Mouse (Mus musculus): ENCODE measurements around the gene Xndc1. TPM values are rescaled to one million over a fixed set of nuclear protein-coding genes. Genes with fewer than 3 reads are reported as not detected.

The Xndc1 gene
- polyA plus RNA-seq, 1 experiment from 2014 or later: 36.9 TPM

DNA sequence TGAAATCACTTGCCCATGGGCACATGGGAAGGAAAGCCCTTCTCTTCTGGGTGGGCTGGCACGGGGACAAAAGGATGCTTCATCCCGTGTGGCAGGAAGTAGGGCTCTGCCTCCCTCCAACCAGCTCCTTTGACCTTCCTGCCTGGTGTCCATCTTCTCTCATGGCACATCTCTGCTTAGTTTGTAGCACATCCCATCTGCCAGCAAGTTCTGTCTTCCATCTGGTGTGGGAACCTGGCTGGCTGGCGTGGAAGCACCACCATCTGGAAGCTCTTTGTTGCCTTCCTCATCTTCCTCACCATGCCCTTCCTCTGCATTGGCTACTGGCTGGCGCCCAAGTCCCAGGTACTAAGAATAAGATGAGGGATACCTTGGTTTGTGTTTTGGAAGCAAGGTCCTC, 22.0 kb downstream of the Xndc1 start:
- Histone ChIP-seq H3K36me3 (ENCODE audit: control insufficient read depth, insufficient read depth, low read length) (no peaks in the 10 kb centered on the region), H3K4me1 (replicated peaks; ENCODE audit: control insufficient read depth, insufficient read depth, low read length) (no peaks in the 10 kb centered on the region), H3K4me2 (ENCODE audit: low read depth, low read length, severe bottlenecking) (no peak overlapping the region), H3K4me3 (ENCODE audit: low read depth, low read length) (no peak overlapping the region), H3K27ac (ENCODE audit: low read depth, low read length) (no peak overlapping the region), H3K9ac (ENCODE audit: low read length) (no peak overlapping the region), H3K9me3 (ENCODE audit: control insufficient read depth, low read length) (no peaks in the 10 kb centered on the region), H3K27me3 (ENCODE audit: control insufficient read depth, insufficient read depth, low read length) (no peaks in the 10 kb centered on the region)
- ATAC-seq (replicated peaks; ENCODE audit: low FRiP score) (no peak), DNase-seq (ENCODE audit: low spot score) (peak; percentile 34)
- WGBS: 91% methylated on average over 4 of the region's 4 CpGs

DNA sequence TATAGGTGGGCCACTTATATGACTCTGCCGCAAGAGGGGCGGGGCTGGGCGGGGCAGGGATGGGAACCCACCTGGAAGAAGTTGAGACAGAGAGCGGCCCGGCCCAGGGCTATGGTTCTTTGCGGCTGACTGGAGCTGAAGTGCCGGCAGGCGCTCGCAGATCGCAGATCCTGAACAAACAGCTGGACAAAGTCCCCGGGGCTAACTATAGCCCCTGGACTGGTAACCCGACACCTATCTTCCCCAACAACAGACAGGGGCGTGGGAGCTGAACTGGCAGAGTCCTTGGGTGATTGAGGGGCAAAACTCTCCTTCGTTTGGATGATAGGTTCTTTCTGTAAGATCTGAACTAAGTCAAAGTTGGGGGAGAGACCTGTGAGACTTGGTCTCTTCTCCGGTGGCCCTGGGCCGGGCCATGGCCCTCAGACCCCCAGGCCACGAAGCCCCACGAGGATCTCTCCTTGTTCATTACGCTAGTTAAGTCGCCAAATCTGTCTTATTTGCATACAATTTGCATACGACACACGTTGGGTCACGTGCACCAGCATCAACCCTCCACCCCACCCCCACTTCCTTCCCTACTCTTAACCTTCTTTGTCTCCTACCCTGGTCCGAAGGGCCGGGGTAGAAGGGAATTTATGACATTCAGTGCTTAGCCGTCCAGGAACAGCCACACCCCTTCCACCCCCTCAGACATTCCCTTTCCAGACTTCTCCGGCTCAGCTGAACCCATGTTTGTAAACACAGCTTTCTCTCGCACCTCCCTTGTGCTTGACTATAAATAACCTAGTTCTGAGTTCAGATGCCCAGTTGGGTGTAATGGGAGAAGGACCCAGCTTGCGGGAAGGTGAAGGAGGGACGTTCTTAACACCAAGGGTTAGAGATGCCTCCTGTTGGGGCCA, 34.7 kb downstream of the Xndc1 start:
- 4% methylated on average over 30 of the region's 30 CpGs for WGBS
- peaks cover 5% of the 10 kb centered on the region; the same call in 1 of the 2 replicates for H3K4me1 ChIP-seq (replicated peaks; ENCODE audit: control insufficient read depth, insufficient read depth, low read length)
- DNase-seq (ENCODE audit: low spot score) (peak; percentile 67), ATAC-seq (replicated peaks; ENCODE audit: low FRiP score) (peak; percentile 81)
- no peaks in the 10 kb centered on the region for H3K27me3 ChIP-seq (ENCODE audit: control insufficient read depth, insufficient read depth, low read length)
- no peaks in the 10 kb centered on the region for H3K36me3 ChIP-seq (ENCODE audit: control insufficient read depth, insufficient read depth, low read length)
- H3K4me3 ChIP-seq (ENCODE audit: low read depth, low read length): peak overlapping the region; percentile 12
- no peaks in the 10 kb centered on the region for H3K9me3 ChIP-seq (ENCODE audit: control insufficient read depth, low read length)
- peak overlapping the region; percentile 43; the same call in 1 of the 2 replicates for H3K9ac ChIP-seq (ENCODE audit: low read length)
- no peak overlapping the region for H3K27ac ChIP-seq (ENCODE audit: low read depth, low read length)
- H3K4me2 ChIP-seq (ENCODE audit: low read depth, low read length, severe bottlenecking): peak overlapping the region; percentile 44

DNA sequence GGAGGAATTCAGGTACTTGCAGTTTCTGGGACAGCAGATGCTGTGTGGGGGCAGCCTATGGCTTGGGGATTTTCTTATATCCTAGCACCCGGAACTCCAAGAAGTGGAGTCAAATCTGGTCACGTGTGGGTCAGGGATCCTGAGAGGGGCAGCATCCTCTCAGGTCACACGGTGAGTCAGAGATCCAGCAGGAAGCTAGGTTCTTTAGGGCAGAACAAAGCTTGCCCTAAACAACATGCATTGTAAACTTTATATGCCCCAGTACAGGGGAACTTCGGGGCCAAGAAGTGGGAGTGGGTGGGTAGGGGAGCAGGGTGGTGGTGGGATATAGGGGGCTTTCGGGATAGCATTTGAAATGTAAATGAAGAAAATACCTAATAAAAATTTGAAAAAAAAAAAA, 35.6 kb downstream of the Xndc1 start:
- Histone ChIP-seq H3K27me3 (ENCODE audit: control insufficient read depth, insufficient read depth, low read length) (no peaks in the 10 kb centered on the region), H3K9me3 (ENCODE audit: control insufficient read depth, low read length) (no peaks in the 10 kb centered on the region), H3K4me1 (replicated peaks; ENCODE audit: control insufficient read depth, insufficient read depth, low read length) (peaks cover 5% of the 10 kb centered on the region; the same call in 1 of the 2 replicates), H3K4me2 (ENCODE audit: low read depth, low read length, severe bottlenecking) (no peak overlapping the region), H3K27ac (ENCODE audit: low read depth, low read length) (no peak overlapping the region), H3K36me3 (ENCODE audit: control insufficient read depth, insufficient read depth, low read length) (no peaks in the 10 kb centered on the region), H3K9ac (ENCODE audit: low read length) (no peak overlapping the region), H3K4me3 (ENCODE audit: low read depth, low read length) (no peak overlapping the region)
- 65% methylated on average over 5 of the region's 5 CpGs for WGBS
- ATAC-seq (replicated peaks; ENCODE audit: low FRiP score) (no peak), DNase-seq (ENCODE audit: low spot score) (no peak)

DNA sequence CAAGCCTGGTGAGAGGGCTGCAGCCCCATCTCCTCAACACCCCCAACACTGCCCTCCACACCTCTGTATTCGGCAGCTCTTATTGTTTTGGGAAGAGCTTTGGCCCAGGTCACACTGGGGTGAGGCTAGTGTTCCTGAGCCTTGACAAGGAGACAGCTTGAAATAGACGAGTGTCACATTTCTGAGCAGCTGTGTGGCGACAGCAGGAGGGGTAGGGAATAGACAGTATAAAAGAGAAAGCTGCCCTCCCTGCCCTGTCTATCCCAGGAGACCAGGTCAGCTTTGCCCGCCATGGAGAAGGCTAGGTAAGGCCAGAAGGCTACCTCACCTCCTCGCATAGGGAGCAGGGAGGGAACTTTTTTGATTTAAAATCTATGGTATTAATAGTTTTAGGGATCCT, 36.2 kb downstream of the Xndc1 start, which contains the start of gene Art1:
Art1 (plus strand) TSS at position 257 of the 400 bp plus-strand sequence.
- no peak for DNase-seq (ENCODE audit: low spot score)
- H3K4me2 ChIP-seq (ENCODE audit: low read depth, low read length, severe bottlenecking): no peak within 1 kb of the TSS; the same call in 1 of the 2 replicates

DNA sequence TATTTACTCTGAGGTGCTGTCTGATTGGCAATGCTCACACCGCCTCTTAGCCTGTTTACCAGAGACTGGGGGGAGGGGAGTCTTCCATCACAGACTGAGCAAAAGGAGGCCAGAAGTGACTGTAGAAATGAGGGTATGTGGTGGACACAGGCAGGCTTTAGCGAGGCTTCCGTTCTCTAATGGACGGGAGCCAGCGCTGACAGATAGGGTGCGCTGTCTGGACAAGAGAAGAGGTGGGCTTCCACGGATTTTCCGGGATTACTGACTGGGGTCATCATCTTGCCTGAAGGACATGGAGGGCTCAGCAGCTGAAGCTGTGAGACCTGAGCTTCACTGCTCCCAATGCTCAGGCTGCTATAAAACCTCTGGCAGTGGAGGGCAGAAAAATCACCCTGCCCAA, 36.9 kb downstream of the Xndc1 start:
- no peaks in the 10 kb centered on the region for H3K9me3 ChIP-seq (ENCODE audit: control insufficient read depth, low read length)
- H3K4me3 ChIP-seq (ENCODE audit: low read depth, low read length): no peak overlapping the region
- no peak overlapping the region for H3K27ac ChIP-seq (ENCODE audit: low read depth, low read length)
- 48% methylated on average over 8 of the region's 8 CpGs for WGBS
- H3K9ac ChIP-seq (ENCODE audit: low read length): no peak overlapping the region
- H3K27me3 ChIP-seq (ENCODE audit: control insufficient read depth, insufficient read depth, low read length): no peaks in the 10 kb centered on the region
- H3K4me1 ChIP-seq (replicated peaks; ENCODE audit: control insufficient read depth, insufficient read depth, low read length): peaks cover 7% of the 10 kb centered on the region; the same call in 1 of the 2 replicates
- H3K36me3 ChIP-seq (ENCODE audit: control insufficient read depth, insufficient read depth, low read length): no peaks in the 10 kb centered on the region
- DNase-seq (ENCODE audit: low spot score): no peak
- ATAC-seq (replicated peaks; ENCODE audit: low FRiP score): no peak
- no peak overlapping the region for H3K4me2 ChIP-seq (ENCODE audit: low read depth, low read length, severe bottlenecking)

More for the DNA sequence above, 36.2 kb downstream of the Xndc1 start, which contains the start of gene Art1:
- no peak for ATAC-seq (replicated peaks; ENCODE audit: low FRiP score)
- H3K36me3 ChIP-seq (ENCODE audit: control insufficient read depth, insufficient read depth, low read length): no peaks in the 10 kb centered on the region
- H3K4me1 ChIP-seq (replicated peaks; ENCODE audit: control insufficient read depth, insufficient read depth, low read length): peaks cover 5% of the 10 kb centered on the region; the same call in 1 of the 2 replicates
- H3K27me3 ChIP-seq (ENCODE audit: control insufficient read depth, insufficient read depth, low read length): no peaks in the 10 kb centered on the region
- no peak within 1 kb of the TSS for H3K27ac ChIP-seq (ENCODE audit: low read depth, low read length)
- WGBS: 38% methylated on average over 5 of the region's 5 CpGs
- no peaks in the 10 kb centered on the region for H3K9me3 ChIP-seq (ENCODE audit: control insufficient read depth, low read length)
- no peak within 1 kb of the TSS for H3K9ac ChIP-seq (ENCODE audit: low read length)
- H3K4me3 ChIP-seq (ENCODE audit: low read depth, low read length): no peak within 1 kb of the TSS

DNA sequence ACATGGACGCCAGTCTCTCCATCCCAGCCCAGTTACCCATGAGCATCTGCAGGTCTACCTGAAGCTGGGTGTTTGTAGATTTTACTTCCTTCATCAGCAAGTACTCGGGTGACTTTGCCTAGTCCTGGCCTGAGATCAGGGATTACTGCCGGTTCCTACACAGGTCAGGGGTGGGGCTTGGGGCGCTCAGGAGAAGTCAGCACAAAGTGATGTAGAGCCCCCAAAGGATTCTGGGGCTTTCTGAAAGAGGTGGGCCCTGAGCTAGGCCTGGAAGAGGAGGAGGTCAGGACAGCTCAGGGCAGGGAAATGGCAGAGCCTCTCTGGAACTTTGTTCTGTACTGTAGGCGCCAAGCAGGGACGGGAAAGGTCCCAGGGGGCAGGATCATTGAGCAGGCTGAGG, 37.4 kb downstream of the Xndc1 start:
- Histone ChIP-seq H3K36me3 (ENCODE audit: control insufficient read depth, insufficient read depth, low read length) (no peaks in the 10 kb centered on the region), H3K9ac (ENCODE audit: low read length) (no peak overlapping the region), H3K27me3 (ENCODE audit: control insufficient read depth, insufficient read depth, low read length) (no peaks in the 10 kb centered on the region), H3K9me3 (ENCODE audit: control insufficient read depth, low read length) (no peaks in the 10 kb centered on the region), H3K4me1 (replicated peaks; ENCODE audit: control insufficient read depth, insufficient read depth, low read length) (peaks cover 7% of the 10 kb centered on the region; the same call in 1 of the 2 replicates), H3K27ac (ENCODE audit: low read depth, low read length) (no peak overlapping the region), H3K4me2 (ENCODE audit: low read depth, low read length, severe bottlenecking) (no peak overlapping the region), H3K4me3 (ENCODE audit: low read depth, low read length) (no peak overlapping the region)
- ATAC-seq (replicated peaks; ENCODE audit: low FRiP score): no peak
- no peak for DNase-seq (ENCODE audit: low spot score)
- WGBS: 38% methylated on average over 6 of the region's 6 CpGs

DNA sequence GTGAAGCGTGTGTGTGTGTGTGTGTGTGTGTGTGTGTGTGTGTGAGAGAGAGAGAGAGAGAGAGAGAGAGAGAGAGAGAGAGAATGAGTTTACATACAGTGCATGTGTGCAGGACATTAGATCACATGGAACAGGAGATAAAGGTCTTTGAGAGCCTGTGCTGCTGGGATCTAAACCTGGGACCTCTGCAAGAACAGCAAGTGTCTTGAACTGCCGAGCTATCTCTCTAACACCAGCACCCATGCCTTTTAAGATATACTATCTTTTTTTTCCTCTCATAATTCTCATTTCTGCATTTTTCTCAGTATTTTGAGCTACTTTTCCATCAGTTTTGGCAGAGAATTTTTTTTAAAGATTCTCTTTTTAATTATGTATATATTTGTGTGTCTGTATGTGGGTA, 38.2 kb downstream of the Xndc1 start:
- Histone ChIP-seq H3K27me3 (ENCODE audit: control insufficient read depth, insufficient read depth, low read length) (no peaks in the 10 kb centered on the region), H3K9me3 (ENCODE audit: control insufficient read depth, low read length) (no peaks in the 10 kb centered on the region), H3K9ac (ENCODE audit: low read length) (no peak overlapping the region), H3K4me3 (ENCODE audit: low read depth, low read length) (no peak overlapping the region), H3K4me1 (replicated peaks; ENCODE audit: control insufficient read depth, insufficient read depth, low read length) (peaks cover 7% of the 10 kb centered on the region; the same call in 1 of the 2 replicates), H3K27ac (ENCODE audit: low read depth, low read length) (no peak overlapping the region), H3K4me2 (ENCODE audit: low read depth, low read length, severe bottlenecking) (no peak overlapping the region), H3K36me3 (ENCODE audit: control insufficient read depth, insufficient read depth, low read length) (no peaks in the 10 kb centered on the region)
- no peak for ATAC-seq (replicated peaks; ENCODE audit: low FRiP score)
- WGBS: 82% methylated on average over 2 of the region's 2 CpGs
- no peak for DNase-seq (ENCODE audit: low spot score)

DNA sequence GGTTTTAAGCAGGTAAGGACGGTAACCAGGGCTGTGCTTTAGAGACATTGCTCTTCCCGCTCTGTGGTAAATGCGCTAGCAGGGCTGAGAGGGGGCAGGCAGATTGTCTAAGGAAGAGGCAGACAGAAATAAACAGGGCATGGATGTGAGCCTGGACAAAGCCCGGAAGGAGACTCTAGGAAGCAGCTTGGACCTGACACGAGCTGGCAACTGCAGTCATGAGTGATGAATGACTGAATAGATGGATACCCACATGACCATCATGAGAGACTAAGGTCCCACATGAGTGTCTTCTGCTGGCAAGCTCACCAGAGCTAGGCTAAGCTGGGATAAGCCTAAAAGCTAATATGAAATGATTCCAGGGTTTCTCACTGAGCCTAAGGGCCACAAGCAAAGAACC, 38.8 kb downstream of the Xndc1 start:
- Histone ChIP-seq H3K4me2 (ENCODE audit: low read depth, low read length, severe bottlenecking) (no peak overlapping the region), H3K9ac (ENCODE audit: low read length) (no peak overlapping the region), H3K27ac (ENCODE audit: low read depth, low read length) (no peak overlapping the region), H3K27me3 (ENCODE audit: control insufficient read depth, insufficient read depth, low read length) (no peaks in the 10 kb centered on the region), H3K9me3 (ENCODE audit: control insufficient read depth, low read length) (no peaks in the 10 kb centered on the region), H3K4me3 (ENCODE audit: low read depth, low read length) (no peak overlapping the region), H3K36me3 (ENCODE audit: control insufficient read depth, insufficient read depth, low read length) (no peaks in the 10 kb centered on the region), H3K4me1 (replicated peaks; ENCODE audit: control insufficient read depth, insufficient read depth, low read length) (peaks cover 7% of the 10 kb centered on the region; the same call in 1 of the 2 replicates)
- ATAC-seq (replicated peaks; ENCODE audit: low FRiP score) (no peak), DNase-seq (ENCODE audit: low spot score) (no peak)
- 82% methylated on average over 5 of the region's 5 CpGs for WGBS

All from forebrain, embryonic 11.5 days (tissue).